Mouse (Mus musculus): ENCODE data around the gene Eomes. TPM values are rescaled to one million over a fixed set of nuclear protein-coding genes. Genes with fewer than 3 reads are reported as not detected.

Gene Eomes
- polyA plus RNA-seq, 1 experiment = not detected

- TF ChIP-seq GATA1 (IDR thresholded peaks at IDR 0.05; ENCODE audit: low read length) = no peak
Measured at GRCm38 (mm10) chr9:118500963-118501362, 23.0 kb downstream of the Eomes start.

GRCm38 (mm10) chr9:118504656-118505055 lies 26.6 kb downstream of the Eomes start:
- TF ChIP-seq GATA1 (IDR thresholded peaks at IDR 0.05; ENCODE audit: low read length) = no peak

GRCm38 (mm10) chr9:118506020-118506403 lies 28.0 kb downstream of the Eomes start, which contains the start of gene Golga4:
Gene Golga4, plus strand, starts transcription at chr9:118506267.
- TF ChIP-seq GATA1 (IDR thresholded peaks at IDR 0.05; ENCODE audit: low read length) = no peak

GRCm38 (mm10) chr9:118506404-118507231 lies 28.6 kb downstream of the Eomes start:
- no peak for TF ChIP-seq GATA1 (IDR thresholded peaks at IDR 0.05; ENCODE audit: low read length)

- no peak for TF ChIP-seq GATA1 (IDR thresholded peaks at IDR 0.05; ENCODE audit: low read length)
Measured at GRCm38 (mm10) chr9:118507552-118507951, 29.5 kb downstream of the Eomes start.

- no peak for TF ChIP-seq GATA1 (IDR thresholded peaks at IDR 0.05; ENCODE audit: low read length)
Measured at GRCm38 (mm10) chr9:118508601-118509000, 30.6 kb downstream of the Eomes start.

- no peak for TF ChIP-seq GATA1 (IDR thresholded peaks at IDR 0.05; ENCODE audit: low read length)
Measured at GRCm38 (mm10) chr9:118510941-118511690, 33.1 kb downstream of the Eomes start.

- TF ChIP-seq GATA1 (IDR thresholded peaks at IDR 0.05; ENCODE audit: low read length) = no peak
Measured at GRCm38 (mm10) chr9:118512681-118513233, 34.7 kb downstream of the Eomes start.

- no peak for TF ChIP-seq GATA1 (IDR thresholded peaks at IDR 0.05; ENCODE audit: low read length)
Measured at GRCm38 (mm10) chr9:118515476-118515875, 37.5 kb downstream of the Eomes start.

- TF ChIP-seq GATA1 (IDR thresholded peaks at IDR 0.05; ENCODE audit: low read length) = no peak
Measured at GRCm38 (mm10) chr9:118516162-118516561, 38.1 kb downstream of the Eomes start.

GRCm38 (mm10) chr9:118517619-118518018 lies 39.6 kb downstream of the Eomes start:
- TF ChIP-seq GATA1 (IDR thresholded peaks at IDR 0.05; ENCODE audit: low read length) = no peak

GRCm38 (mm10) chr9:118519101-118519500 lies 41.1 kb downstream of the Eomes start:
- no peak for TF ChIP-seq GATA1 (IDR thresholded peaks at IDR 0.05; ENCODE audit: low read length)

- no peak for TF ChIP-seq GATA1 (IDR thresholded peaks at IDR 0.05; ENCODE audit: low read length)
Measured at GRCm38 (mm10) chr9:118520011-118520410, 42.0 kb downstream of the Eomes start.

- no peak for TF ChIP-seq GATA1 (IDR thresholded peaks at IDR 0.05; ENCODE audit: low read length)
Measured at GRCm38 (mm10) chr9:118520858-118521257, 42.8 kb downstream of the Eomes start.

GRCm38 (mm10) chr9:118521659-118522058 lies 43.6 kb downstream of the Eomes start:
- TF ChIP-seq GATA1 (IDR thresholded peaks at IDR 0.05; ENCODE audit: low read length) = no peak

GRCm38 (mm10) chr9:118523738-118524137 lies 45.7 kb downstream of the Eomes start:
- TF ChIP-seq GATA1 (IDR thresholded peaks at IDR 0.05; ENCODE audit: low read length) = no peak
